Mouse (Mus musculus) CH12.LX (cell line): ENCODE measurements around the gene Hoxd4.

Experiments used
- CHD1 ChIP-seq: IDR thresholded peaks from 2 replicates; pipeline ENCODE4 v1.6.1; 2012; ENCODE audit warnings: low read depth, low read length, improper control_type of control experiment, inconsistent platforms
- CHD2 ChIP-seq: IDR thresholded peaks from 2 replicates; pipeline ENCODE4 v1.6.1; 2011; ENCODE audit warnings: low read length, improper control_type of control experiment
- CTCF ChIP-seq, 2 experiments: IDR thresholded peaks in 1 of 2; conservative IDR thresholded peaks in 1 of 2; 2 replicates each; pipeline ENCODE4 v1.5.1; 2011 to 2012; ENCODE audit warnings: low read depth in 2 of 2, low read length in 2 of 2, improper control_type of control experiment in 1 of 2, inconsistent platforms in 1 of 2, mild to moderate bottlenecking in 1 of 2, moderate library complexity in 1 of 2
- EP300 ChIP-seq: IDR thresholded peaks from 2 replicates; pipeline ENCODE4 v1.6.1; 2011; ENCODE audit warnings: low read length, improper control_type of control experiment
- JUND ChIP-seq: conservative IDR thresholded peaks from 2 replicates; pipeline ENCODE4 v1.6.1; 2011; ENCODE audit warnings: low read depth, low read length, improper control_type of control experiment
- MAFK ChIP-seq: IDR thresholded peaks from 2 replicates; pipeline ENCODE4 v1.6.1; 2011; ENCODE audit warnings: low read length, improper control_type of control experiment; ENCODE audit not compliant: insufficient replicate concordance
- MAX ChIP-seq: IDR thresholded peaks from 2 replicates; pipeline ENCODE4 v1.6.1; 2011; ENCODE audit warnings: low read length, improper control_type of control experiment
- POLR2A ChIP-seq: IDR thresholded peaks from 2 replicates; pipeline ENCODE4 v1.6.1; 2011; ENCODE audit warnings: low read depth, mild to moderate bottlenecking, improper control_type of control experiment, low read length
- UBTF ChIP-seq: IDR thresholded peaks from 2 replicates; pipeline ENCODE4 v1.6.1; 2012; ENCODE audit warnings: low read depth, mild to moderate bottlenecking, inconsistent platforms, low read length, improper control_type of control experiment, moderate library complexity
- USF2 ChIP-seq: conservative IDR thresholded peaks from 2 replicates; pipeline ENCODE4 v1.6.1; 2011; ENCODE audit warnings: low read depth, low read length, improper control_type of control experiment
- ZKSCAN1 ChIP-seq: IDR thresholded peaks from 2 replicates; pipeline ENCODE4 v1.6.1; 2012; ENCODE audit warnings: low read depth, inconsistent platforms, low read length, improper control_type of control experiment, borderline replicate concordance
- ZNF384 ChIP-seq: IDR thresholded peaks from 2 replicates; pipeline ENCODE4 v1.6.1; 2012; ENCODE audit warnings: low read depth, low read length, improper control_type of control experiment, inconsistent platforms

DNA sequence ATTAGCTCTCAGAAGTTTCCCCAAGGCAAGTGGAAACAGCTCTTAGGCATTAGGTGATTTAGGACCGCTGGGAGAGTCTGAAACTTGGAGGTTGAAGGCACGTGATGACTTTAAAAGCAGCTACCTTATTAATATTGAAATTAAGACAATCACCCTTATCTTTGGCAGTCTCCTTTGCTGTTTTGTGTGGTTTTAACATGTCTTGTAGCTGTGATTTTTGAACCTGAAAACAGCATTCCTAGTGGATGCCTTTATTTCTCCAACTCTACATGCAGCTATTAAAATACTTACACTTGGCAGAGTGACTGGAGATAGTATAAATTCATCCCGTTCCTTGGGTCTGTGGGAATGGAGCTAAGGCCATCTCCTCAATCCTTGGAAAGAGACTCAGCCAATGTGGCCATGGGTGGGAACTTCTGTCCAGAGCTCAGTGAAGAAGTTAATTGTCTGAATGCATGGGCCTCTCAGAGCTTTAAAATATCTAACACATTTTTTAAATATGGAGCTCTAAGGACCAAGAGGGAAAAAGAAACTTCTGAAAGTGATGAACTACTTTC is 41.0 kb upstream of the Hoxd4 start:
- TF ChIP-seq POLR2A (no peak), CTCF (conservative IDR thresholded peaks at IDR 0.05 in 1 of 2, IDR thresholded peaks at IDR 0.05 in 1 of 2; ENCODE audit: low read depth in 2 of 2, low read length in 2 of 2) (no peak), UBTF (no peak), CHD1 (no peak), MAFK (no peak), USF2 (no peak), ZKSCAN1 (no peak), MAX (no peak), JUND (no peak), EP300 (no peak), ZNF384 (no peak), CHD2 (no peak)
